Mouse (Mus musculus): ENCODE measurements at regions not wholly inside any gene's neighbourhood (a gene's known extent, or its start where the extent isn't known, plus 50 kb on each side); places are given as distances from the start of the nearest gene placed in this dataset.

GRCm38 (mm10) chr1:57076696-57077095 lies 98.2 kb upstream of the Satb2 start:
- TF ChIP-seq EP300 (IDR thresholded peaks at IDR 0.05; ENCODE audit: low read depth) (no peak), CTCF (IDR thresholded peaks at IDR 0.05; ENCODE audit: low read depth) (no peak)
